Mouse (Mus musculus): ENCODE results near the gene AI854703. TPM values are rescaled to one million over a fixed set of nuclear protein-coding genes. Genes with fewer than 3 reads are reported as not detected.
A peak's percentile ranks its signal among the peaks of the same experiment; 100 is the strongest.

AI854703 gene
- total and polyA plus RNA-seq, 3 experiments, result 0.11 TPM; not detected in 2

GRCm38 (mm10) chr6:48669446-48669969, 42.9 kb downstream of the AI854703 start:
- Histone ChIP-seq H3K4me3 (ENCODE audit: low read depth, low read length) (no peak overlapping the region), H3K4me1 (ENCODE audit: insufficient read depth, low read depth, low read length) (no peaks in the 10 kb centered on the region), H3K36me3 (replicated peaks) (no peaks in the 10 kb centered on the region), H3K9me3 (replicated peaks) (no peaks in the 10 kb centered on the region), H3K27me3 (ENCODE audit: insufficient read depth, low read length) (peaks cover 13% of the 10 kb centered on the region)
- DNase-seq (ENCODE audit: low spot score) (no peak), ATAC-seq (ENCODE audit: extremely low read depth, insufficient number of reproducible peaks, low FRiP score, poor library complexity, severe bottlenecking) (no peak)
- no peak for TF ChIP-seq POLR2AphosphoS5 (IDR thresholded peaks at IDR 0.05; ENCODE audit: insufficient replicate concordance, low read depth, low read length)
- no peak for TF ChIP-seq CTCF (IDR thresholded peaks at IDR 0.05; ENCODE audit: low read depth, low read length)
- no peak for TF ChIP-seq GATA1 (IDR thresholded peaks at IDR 0.05; ENCODE audit: borderline replicate concordance, low read length)
- no peak for TF ChIP-seq GATA2 (IDR thresholded peaks at IDR 0.05; ENCODE audit: borderline replicate concordance, low read depth, low read length)
- no peak for TF ChIP-seq TAL1 (conservative IDR thresholded peaks at IDR 0.05; ENCODE audit: low read depth, low read length)

- no peaks in the 10 kb centered on the region for H3K9me3 ChIP-seq (replicated peaks)
- TF ChIP-seq TAL1 (conservative IDR thresholded peaks at IDR 0.05; ENCODE audit: low read depth, low read length), result no peak
- no peak for TF ChIP-seq POLR2AphosphoS5 (IDR thresholded peaks at IDR 0.05; ENCODE audit: insufficient replicate concordance, low read depth, low read length)
- TF ChIP-seq GATA1 (IDR thresholded peaks at IDR 0.05; ENCODE audit: borderline replicate concordance, low read length), result no peak
- TF ChIP-seq GATA2 (IDR thresholded peaks at IDR 0.05; ENCODE audit: borderline replicate concordance, low read depth, low read length), result no peak
- no peak for TF ChIP-seq CTCF (IDR thresholded peaks at IDR 0.05; ENCODE audit: low read depth, low read length)
- H3K36me3 ChIP-seq (replicated peaks), result peaks cover 15% of the 10 kb centered on the region
- peaks cover 4% of the 10 kb centered on the region; the same call in 1 of the 2 replicates for H3K27me3 ChIP-seq (ENCODE audit: insufficient read depth, low read length)
- H3K4me1 ChIP-seq (ENCODE audit: insufficient read depth, low read depth, low read length), result peaks cover 11% of the 10 kb centered on the region
- ATAC-seq (ENCODE audit: extremely low read depth, insufficient number of reproducible peaks, low FRiP score, poor library complexity, severe bottlenecking), result no peak
- H3K4me3 ChIP-seq (ENCODE audit: low read depth, low read length), result no peak overlapping the region
- no peak for DNase-seq (ENCODE audit: low spot score)
These were observed 47.9 kb downstream of the AI854703 start for GRCm38 (mm10) chr6:48674291-48675058.

GRCm38 (mm10) chr6:48675400-48675930, 48.9 kb downstream of the AI854703 start:
- no peaks in the 10 kb centered on the region for H3K9me3 ChIP-seq (replicated peaks)
- DNase-seq (ENCODE audit: low spot score) (no peak), ATAC-seq (ENCODE audit: extremely low read depth, insufficient number of reproducible peaks, low FRiP score, poor library complexity, severe bottlenecking) (no peak)
- peaks cover 20% of the 10 kb centered on the region for H3K36me3 ChIP-seq (replicated peaks)
- peaks cover 11% of the 10 kb centered on the region for H3K4me1 ChIP-seq (ENCODE audit: insufficient read depth, low read depth, low read length)
- H3K4me3 ChIP-seq (ENCODE audit: low read depth, low read length), result peak overlapping the region; percentile 69; the same call in 1 of the 2 replicates
- TF ChIP-seq TAL1 (conservative IDR thresholded peaks at IDR 0.05; ENCODE audit: low read depth, low read length), result no peak
- peaks cover 4% of the 10 kb centered on the region; the same call in 1 of the 2 replicates for H3K27me3 ChIP-seq (ENCODE audit: insufficient read depth, low read length)

GRCm38 (mm10) chr6:48675931-48676859, 49.6 kb downstream of the AI854703 start, which contains the start of gene Gimap9:
Gimap9 (plus strand) TSS chr6:48676129.
- peak within 1 kb of the TSS; percentile 69 for H3K4me3 ChIP-seq (ENCODE audit: low read depth, low read length)
- peaks cover 11% of the 10 kb centered on the region for H3K4me1 ChIP-seq (ENCODE audit: insufficient read depth, low read depth, low read length)
- ATAC-seq (ENCODE audit: extremely low read depth, insufficient number of reproducible peaks, low FRiP score, poor library complexity, severe bottlenecking) (peak; percentile 57), DNase-seq (ENCODE audit: low spot score) (peak; percentile 40)
- H3K27me3 ChIP-seq (ENCODE audit: insufficient read depth, low read length), result peaks cover 4% of the 10 kb centered on the region; the same call in 1 of the 2 replicates
- no peaks in the 10 kb centered on the region for H3K9me3 ChIP-seq (replicated peaks)
- TF ChIP-seq GATA2 (IDR thresholded peaks at IDR 0.05; ENCODE audit: borderline replicate concordance, low read depth, low read length) (no peak), GATA1 (IDR thresholded peaks at IDR 0.05; ENCODE audit: borderline replicate concordance, low read length) (no peak), CTCF (IDR thresholded peaks at IDR 0.05; ENCODE audit: low read depth, low read length) (no peak), POLR2AphosphoS5 (IDR thresholded peaks at IDR 0.05; ENCODE audit: insufficient replicate concordance, low read depth, low read length) (no peak), TAL1 (conservative IDR thresholded peaks at IDR 0.05; ENCODE audit: low read depth, low read length) (no peak)
- H3K36me3 ChIP-seq (replicated peaks), result peaks cover 20% of the 10 kb centered on the region

- no peak for TF ChIP-seq CTCF (IDR thresholded peaks at IDR 0.05; ENCODE audit: low read depth, low read length)
- TF ChIP-seq POLR2AphosphoS5 (IDR thresholded peaks at IDR 0.05; ENCODE audit: insufficient replicate concordance, low read depth, low read length), result no peak
- H3K4me1 ChIP-seq (ENCODE audit: insufficient read depth, low read depth, low read length), result peaks cover 11% of the 10 kb centered on the region
These were observed 50.4 kb downstream of the AI854703 start for GRCm38 (mm10) chr6:48676860-48677415.

More at GRCm38 (mm10) chr6:48676860-48677415, 50.4 kb downstream of the AI854703 start:
- ATAC-seq (ENCODE audit: extremely low read depth, insufficient number of reproducible peaks, low FRiP score, poor library complexity, severe bottlenecking) (no peak), DNase-seq (ENCODE audit: low spot score) (no peak)
- Histone ChIP-seq H3K4me3 (ENCODE audit: low read depth, low read length) (no peak overlapping the region; the same call in 1 of the 2 replicates), H3K36me3 (replicated peaks) (peaks cover 20% of the 10 kb centered on the region), H3K27me3 (ENCODE audit: insufficient read depth, low read length) (peaks cover 4% of the 10 kb centered on the region; the same call in 1 of the 2 replicates), H3K9me3 (replicated peaks) (no peaks in the 10 kb centered on the region)
